Comparison of ENCODE assay signal across 8 mouse cellular contexts in the genomic region with DNA sequence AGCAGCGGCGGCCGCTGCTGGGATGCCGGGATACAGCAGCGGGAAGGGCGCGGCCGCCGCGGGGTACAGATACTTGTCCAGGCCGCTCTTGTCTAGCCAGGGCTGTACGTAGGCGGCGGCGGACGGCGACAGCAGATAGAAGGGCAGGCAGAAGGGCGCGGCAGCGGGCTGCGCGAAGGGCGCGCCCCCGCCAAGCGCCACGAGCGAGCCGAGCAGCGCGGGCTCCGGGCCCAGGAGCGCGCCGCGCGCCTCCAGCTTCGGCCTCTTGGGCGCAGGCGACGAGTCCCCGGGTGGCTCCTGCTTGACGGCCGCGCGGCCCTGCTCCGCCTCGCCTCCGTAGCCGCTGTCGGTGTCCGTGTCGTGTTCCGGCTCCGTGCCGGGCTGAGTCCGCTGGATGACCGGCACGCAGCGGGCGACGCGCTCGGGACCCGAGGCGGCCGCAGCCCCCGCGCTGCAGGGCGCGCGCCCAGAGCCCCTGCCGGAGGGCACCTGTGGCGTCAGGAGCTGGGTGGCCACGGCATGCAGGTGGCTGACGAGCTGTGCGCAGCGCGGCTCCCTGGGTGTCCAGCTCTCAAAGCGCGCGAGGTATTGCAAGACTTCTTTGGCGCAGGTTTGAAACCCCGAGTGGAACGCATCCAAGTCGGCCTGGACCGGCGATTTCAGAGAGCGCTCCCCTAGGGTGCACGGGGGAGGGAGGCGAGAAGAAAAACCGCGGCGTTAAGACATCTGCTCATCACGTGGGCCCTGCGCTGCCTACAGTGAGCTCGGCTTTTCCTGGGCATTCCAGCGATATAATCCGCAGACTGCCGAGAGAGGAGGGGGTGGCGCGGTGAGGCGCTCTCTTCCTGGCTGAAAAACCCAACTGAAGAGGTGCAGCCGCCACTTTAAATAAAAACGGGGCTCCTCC. TPM values are rescaled to one million over a fixed set of nuclear protein-coding genes. Genes with fewer than 3 reads are reported as not detected.
A peak's percentile ranks its signal among the peaks of the same experiment; 100 is the strongest.
DNase-seq lines count a peak whose midpoint lies in the region; ATAC-seq and TF ChIP-seq lines count a peak whose summit lies in the region.

No protein-coding gene starts in this region.

- H3K27ac ChIP-seq in cerebellum, adult 2 months (ENCODE audit: insufficient read depth, low read length), result peak overlapping the region; percentile 96
- peak overlapping the region; percentile 83 for H3K27ac ChIP-seq in hindbrain, embryonic 10.5 days
- no peak overlapping the region for H3K27ac ChIP-seq in lung, embryonic 15.5 days

- H3K36me3 ChIP-seq in hindbrain, embryonic 10.5 days, result no peaks in the 10 kb centered on the region
- H3K36me3 ChIP-seq in lung, embryonic 15.5 days, result no peaks in the 10 kb centered on the region

- peak overlapping the region; percentile 100 for H3K4me2 ChIP-seq in lung, embryonic 15.5 days

- H3K9me3 ChIP-seq in hindbrain, embryonic 10.5 days, result no peaks in the 10 kb centered on the region
- no peaks in the 10 kb centered on the region for H3K9me3 ChIP-seq in lung, embryonic 15.5 days

- peak; percentile 68 for DNase-seq in R1 (ENCODE audit: low read depth, low spot score)
- DNase-seq in cerebellum, adult 2 months, result peak; percentile 84 to 85
- peak; percentile 70 for DNase-seq in hindbrain, embryonic 10.5 days (ENCODE audit: low spot score)
- DNase-seq in layer of hippocampus, adult 9-11 months, result peak; percentile 87
- peak; percentile 67 for DNase-seq in ovary, postnatal 36 days (ENCODE audit: low spot score)

- no peaks in the 10 kb centered on the region for H3K27me3 ChIP-seq in cerebellum, adult 2 months (ENCODE audit: control insufficient read depth, insufficient read depth, low read length)
- peaks cover 85% of the 10 kb centered on the region for H3K27me3 ChIP-seq in hindbrain, embryonic 10.5 days (ENCODE audit: insufficient read depth, poor library complexity, severe bottlenecking)
- peaks cover 69% of the 10 kb centered on the region for H3K27me3 ChIP-seq in lung, embryonic 15.5 days

- H3K4me1 ChIP-seq in cerebellum, adult 2 months (ENCODE audit: control insufficient read depth, insufficient read depth, low read length), result peaks cover 4% of the 10 kb centered on the region
- peaks cover 49% of the 10 kb centered on the region for H3K4me1 ChIP-seq in hindbrain, embryonic 10.5 days (replicated peaks)
- peaks cover 37% of the 10 kb centered on the region for H3K4me1 ChIP-seq in lung, embryonic 15.5 days

- peak; percentile 19 for ATAC-seq in frontal cortex, adult (ENCODE audit: low TSS enrichment)
- ATAC-seq in lung, embryonic 15.5 days (ENCODE audit: borderline replicate concordance, extremely low read depth, low FRiP score, low TSS enrichment), result peak; percentile 27; the same call in 1 of the 2 replicates
- no peak for ATAC-seq in activated CD4-positive, CD25-positive, alpha-beta regulatory T cell, adult 4 months

- H3K4me3 ChIP-seq in cerebellum, adult 2 months (replicated peaks; ENCODE audit: insufficient read depth, low read depth, low read length), result peak overlapping the region; percentile 95
- peak overlapping the region; percentile 70 for H3K4me3 ChIP-seq in hindbrain, embryonic 10.5 days
- H3K4me3 ChIP-seq in lung, embryonic 15.5 days, result peak overlapping the region; percentile 58

- TF ChIP-seq CTCF in cerebellum, adult 2 months (IDR thresholded peaks at IDR 0.05; ENCODE audit: borderline replicate concordance, insufficient read depth, low read depth, low read length), result no peak

- H3K9ac ChIP-seq in lung, embryonic 15.5 days, result peak overlapping the region; percentile 31

- WGBS in cerebellum, adult 2 months, result under 1% methylated on average over 93 of the region's 105 CpGs
- WGBS in hindbrain, embryonic 10.5 days, result under 1% methylated on average over 105 of the region's 105 CpGs
- WGBS in lung, embryonic 15.5 days, result under 1% methylated on average over 94 of the region's 105 CpGs

- TF ChIP-seq POLR2A in cerebellum, adult 2 months (IDR thresholded peaks at IDR 0.05; ENCODE audit: borderline replicate concordance, insufficient read depth, low read length), result peak; percentile 38; the same call in 1 of the 2 replicates

RNA-seq across cellular contexts. Expression of a gene that starts 2.0 kb away (rescaled TPM):
- 33.9 and 35.0 TPM in 2 replicates for polyA plus RNA-seq in cerebellum, adult 2 months (2012; rRNA removed)
- polyA plus RNA-seq in hindbrain, embryonic 10.5 days (2016; fragmentation: Nextera tagmentation; extraction: Ambion mirVana), result 1.2 TPM in 2 replicates
- polyA plus RNA-seq in lung, embryonic 15.5 days (2015; fragmentation: Nextera tagmentation; extraction: Ambion mirVana), result 0.69 and 0.74 TPM in 2 replicates
- under 1 TPM; 0.05 to 0.17 TPM for polyA plus RNA-seq in activated CD4-positive, CD25-positive, alpha-beta regulatory T cell, adult 4 months (2017; shearing (Covaris generic))

Comparison
In these comparisons a context has a peak if more than half of its experiments do, and no peak if none do; other contexts are left out.
1. RNA of a gene that starts 2.0 kb away (polyA plus RNA-seq): 33.9 to 35.0 TPM in cerebellum, adult 2 months; 1.2 TPM in hindbrain, embryonic 10.5 days, 0.69 to 0.74 TPM in lung, embryonic 15.5 days and 0.05 to 0.17 TPM in activated CD4-positive, CD25-positive, alpha-beta regulatory T cell, adult 4 months; every median in the first group is over 10 times any median in the second.
2. Peak in every context shown above with its lines, with median percentiles within 50 percentile points of each other: DNase-seq and H3K4me3 ChIP-seq.